Mouse (Mus musculus) cerebellum, postnatal 10 days (tissue): ENCODE measurements around the gene Syne3.
A peak's percentile ranks its signal among the peaks of the same experiment; 100 is the strongest.

ENCODE experiments used
- DNase-seq, 2 experiments: peaks; one replicate each; pipeline ENCODE4 v3.0.0; 2021; ENCODE audit warnings: mixed read lengths in 2 of 2

Gene Syne3

GRCm38 (mm10) chr12:105025271-105025946 lies 15.8 kb upstream of the Syne3 start:
- DNase-seq, result peak; percentile 89 to 92

GRCm38 (mm10) chr12:105022776-105023175 lies 13.2 kb upstream of the Syne3 start:
- DNase-seq, result no peak

GRCm38 (mm10) chr12:105022141-105022540 lies 12.5 kb upstream of the Syne3 start:
- DNase-seq, result peak; percentile 80 to 81

GRCm38 (mm10) chr12:105021441-105022069 lies 11.9 kb upstream of the Syne3 start:
- DNase-seq, result no peak

- peak; percentile 55 to 61 for DNase-seq
Observed at GRCm38 (mm10) chr12:105019359-105020219, 10.0 kb upstream of the Syne3 start.

- DNase-seq, result peak; percentile 65 to 82
Observed at GRCm38 (mm10) chr12:105016639-105017038, 7.0 kb upstream of the Syne3 start.

DNA sequence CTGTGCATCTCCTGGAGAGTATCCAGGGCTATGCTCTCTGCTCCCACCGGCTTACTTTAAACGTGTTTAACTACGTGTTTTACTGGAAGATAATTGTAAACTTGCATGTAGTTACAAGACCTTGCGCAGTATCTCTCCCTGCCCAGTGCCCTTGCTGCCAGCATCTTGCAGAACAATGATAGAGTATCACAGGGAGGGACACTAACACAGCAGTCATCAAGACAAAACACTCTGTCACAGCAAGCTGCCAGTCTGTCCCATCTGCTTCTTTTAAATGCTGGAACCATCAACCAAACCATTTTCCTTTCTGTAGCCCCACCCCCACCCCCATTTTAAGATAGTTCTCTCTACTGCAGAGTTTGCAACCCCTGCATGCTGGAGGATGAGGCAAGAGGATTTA lies 6.6 kb upstream of the Syne3 start:
- DNase-seq, result peak in 1 of 2 experiments; percentile 53

DNA sequence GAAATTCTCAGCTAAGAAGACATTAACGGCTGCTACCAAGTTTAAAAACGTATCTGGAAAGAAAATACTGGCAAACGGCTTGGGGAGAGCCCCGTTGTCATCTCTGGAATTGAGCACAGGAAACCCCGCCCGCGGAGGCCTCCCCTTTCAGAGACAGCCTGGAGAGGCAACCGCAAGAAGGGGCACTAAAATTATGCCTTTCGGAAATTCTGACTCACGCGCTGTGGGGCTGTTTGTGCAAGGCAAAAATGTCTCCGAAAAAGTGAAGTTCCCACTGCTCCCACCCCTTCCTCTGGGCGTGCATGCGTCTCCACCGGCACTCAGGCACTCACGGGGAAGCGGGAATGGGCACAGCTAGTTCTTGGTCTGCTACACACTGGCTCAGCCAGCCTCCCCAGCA lies 3.5 kb upstream of the Syne3 start:
- DNase-seq, result no peak

DNA sequence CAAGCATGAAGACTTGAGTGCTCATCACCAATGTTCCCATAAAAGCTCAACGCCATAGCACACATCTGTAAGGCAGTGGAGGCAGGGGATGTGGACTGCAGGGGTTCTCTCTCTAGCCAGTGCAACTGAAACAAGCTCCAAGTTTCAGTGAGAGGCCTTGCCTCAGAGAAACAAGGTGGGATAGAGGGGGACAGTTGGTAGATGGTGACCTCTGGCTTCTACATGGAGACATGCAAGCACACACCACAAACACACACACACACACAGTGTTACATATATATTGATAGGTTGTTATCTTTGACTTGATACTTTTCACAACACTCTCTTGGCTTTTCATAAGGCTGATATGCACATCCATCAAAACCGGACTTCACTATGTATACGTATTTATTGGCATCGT lies 2.7 kb upstream of the Syne3 start:
- no peak for DNase-seq

- DNase-seq, result no peak
Observed at GRCm38 (mm10) chr12:105011589-105011988, 2.0 kb upstream of the Syne3 start.

GRCm38 (mm10) chr12:105010213-105010790 lies 693 bp upstream of the Syne3 start:
- no peak for DNase-seq

GRCm38 (mm10) chr12:105008752-105009178 lies 844 bp downstream of the Syne3 start:
- DNase-seq, result no peak

DNA sequence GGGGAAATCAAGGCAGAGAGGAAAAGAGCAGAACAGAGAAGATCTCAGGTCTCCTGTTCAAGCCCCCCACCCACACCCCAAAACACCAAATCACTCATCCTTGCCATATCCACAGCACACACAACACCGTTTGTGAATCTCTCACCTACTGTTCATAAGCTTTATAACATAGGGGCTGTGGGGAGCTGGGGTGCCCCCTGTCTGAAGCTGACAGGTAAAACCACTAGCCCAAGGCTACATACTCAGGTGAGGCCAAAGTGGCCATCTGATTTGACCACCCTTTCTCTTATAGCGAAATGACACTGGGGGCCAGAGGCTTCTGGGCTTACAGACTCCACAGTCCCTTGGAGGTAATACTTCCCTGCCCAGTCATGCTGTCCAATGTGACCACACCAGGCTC lies 1.5 kb downstream of the Syne3 start:
- no peak for DNase-seq

DNA sequence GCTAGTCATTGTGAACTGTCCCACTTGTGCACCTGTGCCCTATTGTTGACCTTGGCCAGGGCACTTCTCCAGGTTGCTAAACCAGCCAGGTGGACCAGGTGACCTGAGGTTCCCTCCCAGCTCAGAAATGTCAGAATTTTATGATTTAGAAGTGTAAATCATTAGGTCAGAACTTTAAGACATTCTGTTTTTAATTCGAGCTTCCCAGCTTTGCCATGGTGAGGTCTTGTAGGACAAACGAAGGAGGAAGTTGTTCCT lies 4.0 kb downstream of the Syne3 start:
- no peak for DNase-seq

DNA sequence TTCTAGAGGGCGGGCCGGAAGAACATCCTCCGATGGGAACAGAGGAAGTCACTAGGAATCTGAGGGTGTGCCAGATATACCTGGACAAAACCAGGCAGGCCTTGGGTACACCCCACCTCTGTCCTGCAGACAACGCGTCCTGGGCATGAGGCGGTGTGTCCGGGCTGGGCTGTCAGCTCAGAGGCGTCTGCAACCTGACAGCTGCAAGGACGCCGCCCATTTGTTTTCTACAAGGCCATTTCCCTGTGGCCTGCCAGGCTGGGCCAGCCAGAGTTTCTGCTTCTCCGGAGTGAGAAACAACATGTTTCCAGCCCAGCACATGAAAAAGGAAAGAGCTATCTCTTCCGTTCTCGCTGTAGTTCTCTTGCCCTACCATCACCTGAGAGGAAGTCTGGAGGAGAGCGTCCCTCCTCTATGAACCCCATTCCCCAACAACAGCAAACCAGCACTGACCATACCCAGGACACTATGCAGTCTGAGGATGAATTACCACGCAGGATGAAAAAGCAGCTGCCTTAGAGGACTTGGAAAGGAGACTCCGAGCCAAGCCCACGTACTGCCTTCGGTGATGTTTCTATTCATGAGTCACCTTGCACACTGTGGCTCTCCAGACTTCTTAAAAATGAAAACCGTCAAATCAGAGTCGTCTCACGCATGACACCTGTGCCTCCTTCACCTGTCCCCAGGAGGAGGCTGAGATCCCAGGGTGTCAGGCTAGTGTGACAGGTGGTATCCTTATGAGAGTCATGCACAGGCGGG lies 4.5 kb downstream of the Syne3 start:
- DNase-seq, result no peak

DNA sequence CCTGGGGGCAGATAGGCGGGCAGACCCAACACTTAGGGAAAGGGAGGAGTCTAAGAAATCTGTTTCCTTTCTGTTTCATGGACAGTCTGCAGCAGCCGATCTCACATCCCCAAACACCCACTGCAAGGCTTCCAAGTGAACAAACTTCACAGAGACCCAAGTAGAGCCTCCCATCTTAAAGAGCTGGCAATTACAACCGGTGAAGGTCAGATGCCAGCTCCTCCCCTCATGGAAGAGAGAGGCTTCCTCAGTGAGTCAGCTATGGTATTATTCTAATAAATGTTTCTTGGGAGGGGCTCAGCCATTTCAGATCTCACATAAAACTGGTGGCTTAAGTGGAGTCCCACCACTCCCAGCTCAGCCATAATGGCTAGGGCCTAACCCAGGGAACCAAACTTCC lies 5.9 kb downstream of the Syne3 start:
- DNase-seq, result no peak

- no peak for DNase-seq
Observed at GRCm38 (mm10) chr12:105003158-105003557, 6.5 kb downstream of the Syne3 start.

GRCm38 (mm10) chr12:105002340-105003132 lies 7.1 kb downstream of the Syne3 start:
- DNase-seq, result no peak

DNA sequence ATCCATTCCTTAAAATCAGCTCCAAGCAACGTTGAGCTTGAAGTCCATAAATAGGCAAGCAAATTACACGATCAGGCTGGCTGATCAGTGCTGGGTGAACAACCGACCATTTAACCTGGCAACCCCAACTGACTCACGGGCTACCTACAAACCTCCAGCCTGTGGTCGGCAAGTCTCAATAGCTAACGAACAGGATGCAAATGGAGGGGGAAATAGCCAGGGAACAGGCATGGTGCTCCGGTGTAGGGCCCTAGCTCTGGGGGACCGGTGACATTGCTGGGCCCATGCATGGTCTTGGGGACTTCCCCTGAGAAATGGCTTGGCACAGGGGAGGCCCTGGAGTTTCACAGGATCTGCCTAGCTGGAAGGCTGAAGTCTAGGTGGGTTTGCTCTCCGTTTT lies 8.3 kb downstream of the Syne3 start:
- no peak for DNase-seq

- DNase-seq, result no peak
Observed at GRCm38 (mm10) chr12:105000487-105001283, 8.9 kb downstream of the Syne3 start.

DNA sequence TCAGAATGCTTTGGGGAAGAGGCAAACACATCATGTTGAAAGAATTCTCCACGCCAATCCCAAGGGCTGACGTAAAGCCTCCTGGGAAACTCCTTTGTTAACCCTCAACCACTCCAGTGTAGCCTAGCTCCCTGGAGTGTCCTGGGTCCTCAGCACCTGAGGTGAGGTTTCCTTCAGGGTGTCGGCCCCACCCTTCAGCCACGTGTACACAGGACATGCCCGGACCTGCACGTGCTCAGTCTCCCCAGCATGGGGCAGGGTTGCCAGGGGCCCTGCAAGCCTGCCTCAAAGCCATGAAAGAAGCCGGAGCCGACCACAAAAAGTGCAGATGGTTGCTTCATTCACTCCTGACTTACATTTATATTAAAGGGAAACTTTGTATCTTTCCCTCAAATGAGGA lies 10.4 kb downstream of the Syne3 start:
- DNase-seq, result no peak
